Mouse (Mus musculus): ENCODE data around the gene Scrt2. TPM values are rescaled to one million over a fixed set of nuclear protein-coding genes. Genes with fewer than 3 reads are reported as not detected.

Scrt2 gene
- total RNA-seq, 1 experiment from 2014 or later, result not detected

- ATAC-seq (replicated peaks; ENCODE audit: insufficient number of reproducible peaks, low FRiP score, low TSS enrichment, poor library complexity, severe bottlenecking), result no peak
These were observed 50.7 kb downstream of the Scrt2 start for GRCm38 (mm10) chr2:152132016-152132415.

DNA sequence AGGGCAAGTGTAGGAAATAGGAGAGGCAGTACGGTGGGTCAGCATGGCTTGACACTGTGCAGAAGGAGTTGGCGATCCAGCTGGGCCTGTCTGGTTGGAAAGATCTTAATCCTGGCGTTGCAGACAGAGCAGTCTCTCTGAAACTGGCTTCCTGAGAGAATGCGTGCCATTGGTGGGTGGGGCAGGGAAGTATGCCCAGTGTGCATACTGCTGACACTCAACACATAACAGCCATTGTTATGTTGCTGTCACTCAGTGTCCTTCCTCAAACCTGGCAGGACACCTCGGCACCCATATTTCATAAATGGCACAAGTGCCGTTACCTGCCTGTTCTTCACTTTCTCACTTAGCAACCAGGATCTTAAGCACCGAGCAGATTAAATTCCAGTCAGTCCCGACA, 51.4 kb downstream of the Scrt2 start:
- ATAC-seq (replicated peaks; ENCODE audit: insufficient number of reproducible peaks, low FRiP score, low TSS enrichment, poor library complexity, severe bottlenecking), result no peak

- no peak for ATAC-seq (replicated peaks; ENCODE audit: insufficient number of reproducible peaks, low FRiP score, low TSS enrichment, poor library complexity, severe bottlenecking)
These were observed 58.1 kb downstream of the Scrt2 start for GRCm38 (mm10) chr2:152139191-152139987.

GRCm38 (mm10) chr2:152140941-152141340, 59.6 kb downstream of the Scrt2 start:
- no peak for ATAC-seq (replicated peaks; ENCODE audit: insufficient number of reproducible peaks, low FRiP score, low TSS enrichment, poor library complexity, severe bottlenecking)

DNA sequence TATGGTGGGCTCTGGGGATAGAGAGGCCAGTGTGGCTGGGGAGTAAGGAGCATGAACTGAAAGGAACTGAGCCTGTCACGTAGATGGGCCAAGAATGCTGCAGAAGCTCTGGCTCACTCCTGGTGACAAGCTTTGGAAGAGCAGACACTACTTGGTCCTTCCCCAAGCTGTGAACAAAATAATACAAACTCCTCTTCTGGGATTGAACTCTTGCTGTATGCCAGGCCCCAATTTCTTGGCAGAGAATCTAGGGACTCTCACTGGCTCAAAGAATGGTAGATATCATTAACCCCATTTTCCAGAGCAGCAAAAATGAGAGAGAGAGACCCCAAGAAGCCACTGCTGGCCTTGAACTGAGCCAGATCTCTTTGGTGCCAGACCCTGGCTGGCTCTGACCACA, 60.2 kb downstream of the Scrt2 start:
- no peak for ATAC-seq (replicated peaks; ENCODE audit: insufficient number of reproducible peaks, low FRiP score, low TSS enrichment, poor library complexity, severe bottlenecking)

GRCm38 (mm10) chr2:152142046-152142445, 60.7 kb downstream of the Scrt2 start:
- ATAC-seq (replicated peaks; ENCODE audit: insufficient number of reproducible peaks, low FRiP score, low TSS enrichment, poor library complexity, severe bottlenecking), result no peak

- ATAC-seq (replicated peaks; ENCODE audit: insufficient number of reproducible peaks, low FRiP score, low TSS enrichment, poor library complexity, severe bottlenecking), result no peak
These were observed 61.2 kb downstream of the Scrt2 start for GRCm38 (mm10) chr2:152142571-152142970.

GRCm38 (mm10) chr2:152143279-152144157, 62.2 kb downstream of the Scrt2 start, which contains the start of gene Tcf15:
TSS of gene Tcf15 (plus strand) at chr2:152143561.
- no peak for ATAC-seq (replicated peaks; ENCODE audit: insufficient number of reproducible peaks, low FRiP score, low TSS enrichment, poor library complexity, severe bottlenecking)

DNA sequence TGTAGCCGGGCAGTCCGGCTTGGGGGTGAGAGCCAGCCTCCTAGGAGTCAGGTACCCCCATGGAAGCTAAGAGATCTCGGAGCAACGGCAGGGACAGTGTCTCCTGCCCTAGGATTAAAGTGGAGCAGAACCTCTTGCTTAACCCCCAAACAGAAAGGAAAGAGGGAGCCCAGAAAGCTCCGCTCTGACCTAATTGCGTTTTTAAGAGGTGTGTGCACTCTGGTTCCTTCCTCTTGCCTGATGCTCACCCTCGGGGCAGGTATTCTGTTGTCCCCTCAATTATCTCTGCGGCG, 62.8 kb downstream of the Scrt2 start:
- no peak for ATAC-seq (replicated peaks; ENCODE audit: insufficient number of reproducible peaks, low FRiP score, low TSS enrichment, poor library complexity, severe bottlenecking)

DNA sequence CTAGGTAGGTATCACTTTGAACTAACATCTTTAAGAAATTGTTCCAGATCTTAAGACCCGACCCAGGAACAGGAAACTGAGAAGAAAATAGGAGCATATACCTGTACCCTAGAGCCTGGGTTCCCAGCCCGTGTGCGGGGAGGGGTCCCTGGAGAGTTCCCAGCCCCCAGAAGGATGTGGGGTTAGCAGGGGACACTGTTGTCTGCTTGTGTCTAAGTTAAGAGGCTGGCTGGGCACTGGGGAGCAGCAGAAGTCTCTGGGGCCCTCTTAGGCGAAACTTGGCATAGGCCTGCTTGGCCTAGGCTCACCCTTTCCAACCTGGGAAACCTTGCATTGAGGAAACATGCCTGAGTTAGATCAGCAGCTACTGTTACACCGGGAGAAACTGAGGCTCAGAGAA, 63.2 kb downstream of the Scrt2 start:
- no peak for ATAC-seq (replicated peaks; ENCODE audit: insufficient number of reproducible peaks, low FRiP score, low TSS enrichment, poor library complexity, severe bottlenecking)

Other genes starting within 250 kb of the Scrt2 start
- not detected in 3 replicates for gene Rspo4, start 238.6 kb upstream of the Scrt2 start, total RNA-seq (2017)
- gene Angpt4, start 170.3 kb upstream of the Scrt2 start, total RNA-seq (2017), result not detected in 3 replicates
- gene Fam110a, start 101.3 kb upstream of the Scrt2 start, total RNA-seq (2017), result 0.64 to 5.5 TPM (median 3.1 TPM) in 3 replicates
- 3.0 to 4.9 TPM (median 3.5 TPM) in 3 replicates for gene Slc52a3, start 85.0 kb upstream of the Scrt2 start, total RNA-seq (2017)
- gene Srxn1, start 24.0 kb downstream of the Scrt2 start, total RNA-seq (2017), result 14.1 to 28.0 TPM (median 16.1 TPM) in 3 replicates
- not detected in 3 replicates for gene Tcf15, start 62.0 kb downstream of the Scrt2 start, total RNA-seq (2017)
- 104 to 134 TPM (median 114 TPM) in 3 replicates for gene Csnk2a1, start 145.3 kb downstream of the Scrt2 start, total RNA-seq (2017)
- 34.6 to 50.1 TPM (median 47.4 TPM) in 3 replicates for gene Tbc1d20, start 212.3 kb downstream of the Scrt2 start, total RNA-seq (2017)